Mouse (Mus musculus): ENCODE data around the gene Clns1a.

DNA sequence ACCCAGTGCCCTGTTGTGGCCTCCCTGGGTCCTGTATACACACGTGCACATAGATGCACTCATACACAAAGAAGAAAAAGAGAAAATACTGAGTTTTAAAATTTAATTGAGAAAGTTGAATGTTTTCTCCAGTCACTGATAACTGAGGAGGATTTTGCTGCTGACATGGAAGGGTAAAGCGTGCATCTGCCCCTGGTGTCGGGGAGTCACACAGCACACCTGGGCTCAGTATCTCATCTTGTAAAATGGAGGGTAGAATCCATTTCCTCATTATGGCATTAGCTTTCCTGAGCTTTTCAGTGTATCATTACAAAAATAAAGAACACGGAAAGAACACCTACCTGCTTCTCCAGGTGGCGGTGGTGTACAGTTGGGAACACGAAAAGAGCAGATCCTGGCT is 29.0 kb downstream of the Clns1a start:
- TF ChIP-seq GATA1 (IDR thresholded peaks at IDR 0.05; ENCODE audit: borderline replicate concordance, low read length): no peak
- no peak for TF ChIP-seq FLI1 (IDR thresholded peaks at IDR 0.05; ENCODE audit: low read length)

All from megakaryocyte, embryonic 14.5 days (primary cell).